Mouse (Mus musculus): ENCODE measurements around the gene Llgl2.

The Llgl2 gene

DNA sequence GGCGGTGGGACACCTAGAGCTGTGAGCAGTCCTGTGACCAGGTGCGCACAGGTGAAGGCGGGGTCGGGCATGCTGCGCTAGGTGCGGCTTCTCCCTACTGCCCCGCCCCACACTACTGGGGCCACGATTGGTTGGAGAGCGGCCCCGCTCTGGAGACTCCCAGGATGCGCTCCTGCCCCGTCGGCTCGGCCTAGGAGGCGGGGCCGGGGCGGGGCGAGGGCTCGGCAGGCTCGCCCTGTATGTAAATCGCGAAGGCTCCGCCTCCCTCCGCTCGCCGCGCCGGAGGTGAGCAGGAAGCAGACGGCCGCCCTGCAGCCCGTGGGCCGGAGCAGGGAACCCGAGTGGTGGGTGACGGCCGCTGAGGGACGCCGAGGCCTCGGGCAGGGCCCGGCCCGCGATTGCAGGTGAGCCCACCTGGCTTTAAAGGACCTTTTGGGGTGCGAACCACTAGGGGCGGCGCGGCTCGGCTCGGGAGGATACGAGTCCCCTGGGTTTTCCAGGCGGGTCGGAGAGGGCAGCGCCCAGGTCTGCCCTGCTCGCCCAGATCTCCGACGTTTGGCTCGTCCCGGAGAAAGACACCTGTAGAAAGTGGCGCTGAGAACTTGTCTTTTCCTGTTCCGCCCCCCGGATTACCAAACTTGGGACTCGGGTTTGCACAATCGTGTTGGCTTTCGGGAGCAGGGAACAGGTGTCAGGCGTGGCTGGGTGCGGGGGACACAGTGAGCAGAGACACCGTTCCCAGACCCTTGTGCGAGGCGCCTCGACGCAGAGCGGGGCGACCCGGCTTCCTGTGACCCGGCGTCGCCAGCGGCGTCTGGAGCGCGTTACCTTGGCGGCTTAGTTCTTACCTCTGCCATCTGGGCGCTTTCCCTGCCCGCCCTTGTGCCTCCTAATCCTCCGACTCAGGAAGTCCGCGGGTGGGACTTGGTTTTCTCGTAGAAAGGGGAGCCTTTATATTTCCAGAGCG is at the start of gene Llgl2:
TSS of gene Llgl2 (plus strand) at position 276 of the 967 bp plus-strand sequence.
- DNase-seq (ENCODE audit: low spot score): peak; percentile 94

DNA sequence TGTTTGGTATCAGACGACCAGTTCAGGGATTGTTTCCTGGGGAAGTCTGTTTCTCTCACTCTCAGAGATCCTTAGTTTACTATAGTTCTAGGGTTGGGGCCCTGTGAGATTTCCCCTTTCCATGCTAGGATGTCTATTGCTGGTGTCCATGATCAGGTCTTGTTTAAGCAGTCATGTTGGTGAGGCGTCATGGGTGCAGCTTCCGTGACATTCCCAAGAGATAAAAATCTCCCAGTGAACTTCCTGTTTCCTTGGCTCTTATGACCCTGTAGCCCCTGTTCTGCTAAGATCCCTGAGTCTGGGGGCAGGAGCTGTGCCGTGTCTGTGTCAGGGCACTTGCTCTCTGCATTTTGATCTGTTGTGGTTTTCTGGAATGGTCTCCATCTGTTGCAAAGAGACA is 49.2 kb upstream of the Llgl2 start:
- DNase-seq (ENCODE audit: low spot score): no peak

DNA sequence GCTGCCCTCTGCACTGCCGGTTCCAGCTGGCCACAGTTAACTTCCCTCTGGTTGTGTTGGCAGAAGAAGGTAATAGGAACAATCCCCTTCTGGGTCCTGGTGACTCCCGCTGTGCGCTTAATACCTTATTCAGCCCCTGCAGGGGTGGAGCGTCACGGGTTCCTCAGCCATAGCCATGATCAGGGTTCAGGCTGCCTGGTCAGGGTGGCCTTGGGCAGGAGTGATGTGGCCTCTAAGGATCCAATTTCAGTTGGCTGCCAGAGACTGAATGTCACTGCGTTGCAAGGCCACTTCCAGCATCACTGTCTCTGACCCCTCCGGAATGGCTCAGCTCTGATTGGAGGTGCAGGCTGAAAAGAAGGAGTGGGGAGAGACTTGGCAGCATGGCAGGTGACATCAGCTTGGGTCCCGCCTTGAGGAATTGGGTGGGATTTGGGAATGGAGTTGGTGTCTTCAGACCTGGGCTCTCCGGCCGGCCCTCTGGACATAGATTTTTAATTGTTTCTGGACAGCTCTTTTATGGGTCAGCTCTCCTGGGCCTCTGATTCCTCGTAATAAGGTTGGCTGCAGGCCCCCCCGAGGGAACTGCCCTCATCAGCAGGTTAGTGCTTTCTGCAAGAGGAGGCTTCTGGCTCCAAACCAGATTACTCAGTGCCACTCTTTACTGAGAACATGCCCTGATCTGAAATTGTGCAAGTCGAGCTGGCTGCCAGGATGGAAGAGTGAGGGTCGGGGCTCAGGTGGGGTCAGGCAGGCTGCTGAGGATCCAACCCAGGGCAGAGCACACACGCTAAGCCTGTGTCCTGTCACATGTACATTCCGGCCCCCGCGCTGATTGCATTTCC is 47.8 kb upstream of the Llgl2 start:
- peak; percentile 48 for DNase-seq (ENCODE audit: low spot score)

DNA sequence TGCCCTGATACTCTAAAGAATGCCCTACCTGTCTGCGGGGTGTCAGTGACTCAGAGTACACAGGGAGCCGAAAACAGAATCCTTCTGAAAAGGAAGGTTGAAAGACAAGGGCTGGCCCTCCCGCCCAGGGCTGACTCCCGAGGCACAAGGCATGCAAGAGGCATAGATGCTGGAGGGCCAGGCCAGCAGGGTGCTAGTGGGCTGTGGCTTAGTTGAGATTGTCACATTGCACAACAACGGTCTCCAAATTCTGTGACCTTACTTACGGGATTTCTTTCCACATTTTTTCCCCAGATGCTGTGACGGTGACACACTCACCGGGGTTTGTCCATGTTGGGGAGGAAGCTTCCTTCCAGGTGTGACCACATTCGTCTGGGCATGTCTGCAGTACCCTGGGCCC is 46.9 kb upstream of the Llgl2 start:
- no peak for DNase-seq (ENCODE audit: low spot score)

DNA sequence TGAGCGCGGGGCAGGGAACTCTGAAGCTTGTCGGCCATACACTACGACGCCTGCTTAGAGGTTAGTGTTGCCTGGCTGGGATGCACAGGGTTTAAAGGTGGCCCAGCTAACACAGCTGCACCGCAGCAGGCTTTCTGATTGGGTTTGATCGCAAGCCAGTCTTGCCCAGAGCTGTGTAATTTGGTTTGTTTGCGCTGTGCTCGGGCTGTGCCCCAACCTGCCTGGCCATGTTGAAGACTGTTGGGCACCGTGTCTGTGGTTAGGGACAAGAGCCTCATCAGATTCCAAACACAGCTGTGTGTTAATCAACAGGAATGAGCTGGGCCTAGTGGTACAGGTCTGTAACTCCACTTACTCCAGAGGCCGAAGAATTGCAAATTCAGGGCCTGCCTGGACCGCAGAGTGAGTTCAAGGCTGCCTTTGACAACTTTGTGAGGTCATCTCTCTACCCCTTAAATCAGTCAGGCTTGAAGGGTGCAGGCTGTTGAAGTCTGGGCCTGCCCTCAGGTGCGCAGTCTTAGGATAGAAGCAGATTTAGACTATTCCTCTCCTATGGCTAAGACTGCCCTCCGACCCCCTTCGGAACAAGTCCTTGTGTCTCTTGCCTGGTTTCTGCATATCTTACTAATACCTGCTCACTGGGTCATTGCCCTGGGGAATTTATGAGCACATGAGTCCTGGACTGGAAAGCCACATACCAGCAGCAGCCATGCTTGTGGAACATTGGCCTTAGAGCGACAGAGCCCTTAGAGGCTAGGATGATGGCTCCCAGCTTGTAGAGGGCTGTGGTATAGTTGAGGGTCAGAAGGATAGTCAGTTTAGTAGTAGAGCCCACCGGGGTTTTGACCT is 46.1 kb upstream of the Llgl2 start:
- DNase-seq (ENCODE audit: low spot score): no peak

DNA sequence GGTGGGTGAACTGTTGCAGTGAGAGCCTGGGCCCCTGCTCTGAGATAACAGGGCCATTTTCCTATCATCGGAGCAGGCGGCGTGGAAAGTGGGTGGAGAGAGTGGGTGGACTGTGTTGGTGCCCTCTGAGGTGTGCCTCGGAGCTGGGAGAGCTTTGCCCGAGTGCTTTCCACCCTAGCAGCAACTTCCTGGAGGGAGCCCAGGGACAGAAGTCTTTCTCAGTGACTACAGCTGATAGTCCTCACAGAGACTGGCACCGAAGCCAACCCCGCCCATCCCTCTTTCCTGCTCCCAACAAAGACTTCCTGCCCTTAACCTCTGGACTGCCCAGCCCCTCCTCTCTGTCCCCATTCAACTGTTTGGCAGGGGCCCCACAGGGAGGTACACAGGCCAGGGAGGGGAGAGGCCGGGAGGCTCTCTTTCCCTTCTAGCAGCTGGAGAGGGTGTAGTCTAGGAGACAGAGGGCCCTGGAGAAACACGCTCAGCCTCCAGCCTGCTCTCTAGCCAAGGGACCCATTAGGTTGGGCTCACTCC is 44.7 kb upstream of the Llgl2 start:
- DNase-seq (ENCODE audit: low spot score): peak; percentile 79

DNA sequence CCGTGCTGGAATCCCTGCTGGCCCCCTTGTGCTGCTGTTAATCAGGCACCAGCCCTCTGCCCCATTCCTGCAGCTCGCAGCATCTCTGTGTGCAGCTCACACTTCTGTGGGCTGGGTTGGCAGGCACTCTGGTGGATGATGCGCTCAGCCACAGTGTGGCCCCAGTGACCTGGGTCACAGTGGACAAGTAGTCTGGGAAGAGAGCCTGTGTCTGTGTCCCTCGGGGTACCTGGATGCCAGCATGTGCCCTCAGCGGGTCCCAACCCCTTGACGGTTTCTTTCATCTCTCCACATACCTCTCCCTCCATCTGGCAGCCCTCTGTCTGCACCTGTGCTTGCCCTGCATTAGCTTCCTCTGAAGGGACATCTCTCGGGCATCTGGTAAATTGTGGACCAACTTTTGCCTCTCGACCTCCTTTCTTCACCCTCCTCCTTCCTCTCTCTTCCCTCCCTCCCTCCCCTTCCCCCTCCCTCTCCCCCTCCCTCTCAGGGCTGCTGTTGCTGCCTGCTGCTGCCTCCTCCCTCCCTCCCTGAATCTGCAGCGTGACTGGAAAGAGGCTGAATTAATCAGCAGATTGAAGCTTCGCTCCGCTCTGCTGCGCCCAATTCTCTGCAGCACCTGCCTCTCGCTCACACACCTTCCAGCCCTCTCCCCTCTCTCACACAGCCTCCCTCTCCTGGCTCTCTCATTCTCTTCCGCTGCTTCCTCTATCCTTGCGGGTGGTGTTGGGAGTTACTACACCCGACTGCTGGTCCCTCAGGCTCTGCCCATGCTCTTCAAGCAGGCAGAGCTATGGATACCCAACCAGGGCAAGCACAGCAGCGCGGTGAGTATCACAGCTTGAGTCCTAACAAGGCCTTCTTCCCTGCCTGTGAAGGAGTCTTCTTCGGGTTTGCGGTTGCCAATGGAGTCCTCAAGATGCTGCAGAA is 43.4 kb upstream of the Llgl2 start:
- no peak for DNase-seq (ENCODE audit: low spot score)

DNA sequence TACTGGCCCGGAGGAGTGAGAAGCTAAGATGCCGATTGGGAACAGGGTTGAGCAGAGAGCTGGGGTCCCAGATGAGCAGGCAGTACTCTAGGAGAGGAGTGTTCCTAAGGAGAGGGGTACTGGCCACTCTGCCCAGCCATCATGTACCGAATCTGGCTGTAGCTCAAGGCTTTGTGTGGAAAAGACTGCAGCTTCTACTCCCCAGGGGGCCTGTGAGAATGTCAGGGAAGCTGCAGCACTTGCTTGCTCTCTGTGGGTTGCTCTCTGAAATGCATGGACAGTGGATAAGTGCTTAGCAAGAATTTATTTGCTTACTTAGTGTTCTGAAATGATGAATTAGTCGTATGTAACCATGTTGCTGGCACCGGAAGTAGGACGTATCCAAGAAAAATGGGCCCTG is 37.4 kb upstream of the Llgl2 start:
- DNase-seq (ENCODE audit: low spot score): no peak

DNA sequence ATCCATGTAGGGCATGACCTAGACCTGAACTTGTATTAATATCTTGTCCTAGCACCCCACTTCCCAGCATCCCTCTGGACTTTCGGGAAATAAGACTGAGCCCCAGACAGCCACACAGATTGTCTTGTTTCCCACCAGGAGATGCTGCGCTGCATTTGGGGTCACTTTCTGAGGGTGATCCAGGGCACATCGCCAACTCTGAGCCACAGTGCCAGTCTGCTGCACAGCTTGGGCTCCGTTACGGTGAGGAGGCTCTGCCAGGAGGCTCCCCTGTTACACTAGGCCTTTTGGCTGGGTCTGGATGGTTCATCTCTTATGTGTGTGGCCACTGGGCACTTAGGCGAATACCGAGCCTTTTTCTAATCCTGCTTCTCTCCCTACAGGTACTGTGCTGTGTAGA is 34.1 kb upstream of the Llgl2 start:
- no peak for DNase-seq (ENCODE audit: low spot score)

DNA sequence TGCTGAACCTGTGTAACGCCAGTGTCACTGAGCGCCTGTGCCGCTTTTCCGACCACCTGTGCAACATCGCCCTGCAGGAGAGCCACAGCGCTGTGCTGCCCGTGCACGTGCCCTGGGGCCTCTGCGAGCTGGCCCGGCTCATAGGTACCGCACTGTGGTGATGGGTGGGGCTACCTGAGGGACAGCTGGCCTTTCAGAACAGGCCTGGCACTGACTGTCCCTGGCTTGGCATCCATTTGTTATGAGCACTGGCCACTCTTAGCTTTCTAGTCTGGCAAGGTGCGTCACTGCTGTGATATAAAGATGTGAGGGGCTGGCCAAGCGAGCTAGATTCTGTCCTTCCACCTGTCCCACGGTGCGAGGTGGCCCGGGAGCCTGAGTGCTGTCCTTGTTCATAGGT is 31.9 kb upstream of the Llgl2 start:
- DNase-seq (ENCODE audit: low spot score): no peak

DNA sequence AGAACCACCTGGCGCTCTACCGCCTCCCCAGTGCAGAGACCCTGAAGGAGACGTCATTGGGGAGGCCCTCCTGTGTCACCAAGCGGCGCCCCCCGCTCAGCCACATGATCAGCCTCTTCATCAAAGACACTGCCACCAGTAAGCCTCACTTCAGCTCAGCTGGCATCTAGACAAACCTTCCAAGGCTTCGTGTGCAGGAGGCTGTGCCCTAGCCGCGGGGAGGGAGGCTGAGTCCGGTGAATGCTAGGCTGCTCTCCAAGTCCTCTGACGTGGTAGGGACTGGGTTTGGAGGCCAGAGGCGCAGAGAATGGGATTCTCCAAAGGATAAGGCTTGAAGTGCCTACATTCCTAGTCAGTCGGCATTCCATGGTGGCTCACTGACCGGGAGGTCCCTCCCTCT is 31.5 kb upstream of the Llgl2 start:
- DNase-seq (ENCODE audit: low spot score): no peak

DNA sequence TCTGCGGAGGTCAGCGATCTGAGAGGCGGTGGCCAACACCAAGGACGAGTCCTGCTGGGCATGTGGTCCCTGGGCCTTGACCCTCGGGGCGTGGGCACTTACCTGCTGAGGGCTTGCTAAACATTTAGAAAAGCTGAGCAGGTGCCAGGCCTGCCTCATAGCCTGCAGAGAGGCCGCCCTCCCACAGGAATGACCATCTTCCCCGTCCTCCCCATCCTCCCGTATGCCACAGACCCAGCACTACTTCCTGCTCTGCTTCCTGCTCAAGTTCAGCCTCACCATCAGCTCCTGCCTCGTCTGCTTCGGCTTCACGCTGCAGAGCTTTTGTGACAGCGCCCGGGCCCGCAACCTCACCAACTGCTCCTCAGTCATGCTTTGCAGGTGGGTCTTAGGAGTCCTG is 27.0 kb upstream of the Llgl2 start:
- no peak for DNase-seq (ENCODE audit: low spot score)

DNA sequence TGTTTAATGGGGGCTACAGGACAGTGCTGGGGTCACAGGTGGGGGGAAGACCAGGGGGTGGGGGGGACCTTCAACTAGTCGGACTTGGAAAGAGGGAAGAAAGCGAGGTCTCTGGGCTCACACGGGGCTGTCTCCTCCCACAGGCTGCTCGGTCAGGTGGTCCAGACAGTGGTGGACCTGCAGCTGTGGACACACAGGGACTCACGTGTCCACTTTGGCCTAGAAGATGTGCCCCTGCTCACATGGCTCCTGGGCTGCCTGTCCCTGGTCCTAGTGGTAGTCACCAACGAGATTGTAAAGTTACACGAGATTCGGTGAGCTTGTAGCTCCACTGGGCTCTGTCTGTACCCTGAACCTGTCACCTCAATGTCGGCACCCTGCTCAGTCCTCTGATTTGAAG is 26.2 kb upstream of the Llgl2 start:
- no peak for DNase-seq (ENCODE audit: low spot score)

DNA sequence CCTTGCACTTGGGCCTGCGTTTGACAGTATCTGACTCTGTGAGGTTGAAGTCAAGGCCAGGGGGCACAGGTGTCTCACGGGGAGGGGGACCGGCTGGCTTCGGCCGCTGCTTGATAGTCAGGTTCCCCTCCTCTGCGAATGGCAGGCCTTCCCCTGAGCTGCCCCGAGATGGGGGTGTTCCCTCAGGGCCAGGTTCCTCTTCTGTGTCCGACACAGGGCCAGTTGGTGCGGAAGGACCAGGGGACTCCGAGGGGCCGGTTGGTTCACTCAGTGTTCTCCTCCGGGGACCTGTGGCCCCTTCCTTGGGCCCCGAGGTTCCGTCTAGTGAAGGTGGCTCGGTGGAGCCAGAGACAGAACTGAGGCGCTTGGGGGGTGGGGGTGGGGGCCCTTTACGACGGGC is 22.9 kb upstream of the Llgl2 start:
- no peak for DNase-seq (ENCODE audit: low spot score)

DNA sequence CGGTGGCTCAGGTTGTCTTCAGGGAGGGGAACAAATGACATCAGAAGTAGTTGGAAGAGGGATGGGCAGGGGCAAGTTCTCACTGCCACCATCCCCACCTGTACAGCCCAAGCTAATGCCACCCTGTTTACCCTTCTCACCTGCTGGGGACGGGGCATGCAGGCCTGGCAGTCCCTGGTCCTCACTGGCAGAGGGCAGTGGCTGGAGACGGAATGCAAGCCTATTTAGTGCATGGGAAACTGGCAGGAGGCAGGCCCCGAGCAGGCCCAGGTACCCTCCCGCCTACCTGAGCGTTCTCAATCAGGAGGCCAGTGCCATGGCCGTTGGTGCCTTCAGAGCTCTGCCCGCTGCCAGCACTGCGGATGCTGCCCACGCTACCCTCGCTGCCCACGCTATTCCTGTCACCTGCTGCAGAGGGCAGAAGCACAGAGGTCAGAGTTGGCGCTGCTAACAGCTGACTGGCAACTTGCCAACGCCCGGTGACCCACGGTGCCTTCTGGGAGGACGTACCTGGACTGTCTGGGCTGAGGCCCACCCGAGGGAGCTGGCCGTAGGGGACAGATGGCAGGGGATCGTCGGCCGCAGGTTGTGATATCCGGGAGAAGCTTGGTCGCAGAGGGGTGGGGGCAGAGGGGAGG is 20.7 kb upstream of the Llgl2 start:
- no peak for DNase-seq (ENCODE audit: low spot score)

DNA sequence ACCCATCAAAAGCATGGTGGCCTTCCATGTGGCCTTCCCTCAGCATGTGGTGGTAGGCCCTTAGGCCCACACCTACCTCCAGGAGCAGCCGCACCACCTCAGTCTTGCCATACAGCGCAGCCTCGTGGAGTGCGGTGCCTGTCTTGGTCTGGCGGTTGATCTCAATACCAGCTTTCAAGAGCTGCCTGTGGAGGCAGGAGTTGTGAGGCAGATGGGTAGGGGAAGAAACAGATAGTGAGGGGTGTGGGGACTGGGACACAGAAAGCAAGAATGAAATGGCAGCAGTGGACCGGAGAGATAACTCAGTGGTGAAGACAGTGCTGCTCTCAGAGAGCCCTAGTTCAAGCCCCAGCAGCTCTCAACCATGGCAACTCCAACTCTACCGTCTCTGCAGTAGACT is 18.8 kb upstream of the Llgl2 start:
- DNase-seq (ENCODE audit: low spot score): no peak

DNA sequence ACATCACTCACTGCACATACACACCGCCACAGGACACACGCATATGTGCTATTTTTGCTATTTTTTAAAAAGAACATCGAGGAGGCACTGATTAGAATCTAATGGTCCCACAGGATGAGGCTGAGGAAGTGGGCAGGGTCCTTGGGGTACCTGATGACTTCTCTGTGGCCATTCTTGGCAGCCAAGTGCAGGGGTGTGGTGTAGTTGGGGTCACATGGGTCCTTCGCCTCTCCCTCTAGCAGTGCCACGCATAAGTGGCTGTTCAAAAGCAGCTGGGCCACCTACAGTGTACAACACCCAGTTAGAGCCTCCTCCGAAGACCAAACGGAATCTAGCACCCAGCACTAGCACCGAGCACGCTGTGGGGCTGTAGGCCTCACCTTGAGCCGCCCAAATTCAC is 17.7 kb upstream of the Llgl2 start:
- no peak for DNase-seq (ENCODE audit: low spot score)

DNA sequence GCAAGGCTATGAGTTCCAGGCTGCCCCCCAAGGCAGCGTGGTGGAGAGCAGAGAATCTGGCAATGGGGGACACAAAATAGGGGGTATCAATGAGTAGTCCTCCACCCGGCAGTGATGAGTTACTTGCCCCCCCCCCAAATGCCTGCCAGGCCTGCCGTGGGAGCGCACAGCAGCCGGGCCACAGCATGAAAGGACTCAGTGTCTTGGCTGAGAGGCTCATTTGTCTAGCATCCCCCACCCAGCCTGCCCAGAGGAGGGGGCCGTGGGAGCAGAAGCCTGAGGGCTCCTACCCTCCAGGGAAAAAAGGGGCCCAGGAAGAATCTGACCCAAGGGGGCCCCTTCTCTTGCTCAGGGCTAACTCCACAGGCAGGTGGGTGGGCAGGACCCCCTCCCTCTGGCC is 16.5 kb upstream of the Llgl2 start:
- no peak for DNase-seq (ENCODE audit: low spot score)

DNA sequence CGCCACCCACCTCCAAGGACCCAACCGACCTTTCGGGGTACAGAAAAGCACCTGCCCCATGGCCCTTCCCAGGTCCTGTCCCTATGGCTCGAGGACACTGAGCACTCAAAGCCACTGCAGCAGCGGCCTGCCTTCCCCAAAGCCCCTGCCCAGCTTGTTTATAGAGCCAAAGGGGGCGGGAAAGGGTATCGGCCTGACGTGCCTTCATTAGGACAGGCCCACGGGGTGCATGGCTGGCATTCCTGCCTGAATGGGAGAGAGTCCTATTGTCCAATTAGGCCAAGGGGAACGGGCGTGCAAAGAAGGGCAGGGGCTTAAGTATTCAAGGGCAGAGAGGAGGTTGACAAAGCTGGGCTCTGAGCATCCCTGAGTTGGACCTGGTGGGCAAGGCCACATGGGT is 15.9 kb upstream of the Llgl2 start:
- DNase-seq (ENCODE audit: low spot score): no peak

DNA sequence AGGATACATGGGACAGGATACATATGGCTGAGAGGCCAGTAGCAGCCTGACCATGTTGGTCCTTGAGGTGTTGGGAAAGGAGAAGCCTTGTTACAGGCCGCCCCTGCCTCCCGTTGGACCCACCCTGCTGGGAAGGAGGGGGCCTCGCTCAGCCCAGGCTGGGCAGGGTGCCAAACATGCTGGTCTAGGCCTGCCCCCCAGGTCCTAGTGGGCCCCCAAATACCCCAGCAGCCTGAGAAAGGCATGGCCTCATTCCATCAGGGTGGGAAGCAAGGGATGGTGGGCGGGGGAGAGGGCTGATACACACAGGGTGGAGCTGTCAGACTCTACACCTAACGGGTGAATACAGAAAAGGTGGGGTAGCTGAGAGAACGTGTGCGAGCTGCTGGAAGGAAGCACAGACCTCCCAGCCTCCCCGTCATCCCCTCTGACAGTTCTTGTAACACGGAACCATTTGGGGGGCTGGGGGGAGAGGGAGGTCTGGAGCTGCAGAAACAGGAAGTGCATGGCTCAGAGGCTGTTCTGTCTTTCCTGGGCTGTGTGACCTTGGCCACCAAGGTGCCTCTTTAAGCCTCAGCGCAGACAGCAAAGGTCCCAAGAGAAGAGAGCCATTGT is 15.0 kb upstream of the Llgl2 start:
- peak; percentile 73 for DNase-seq (ENCODE audit: low spot score)

Data from testis, postnatal 10 days (tissue).